Mouse (Mus musculus) heart, postnatal 0 days (tissue): ENCODE results near the gene Nabp2.

Source experiments
- CTCF ChIP-seq: IDR thresholded peaks from 2 replicates; pipeline ENCODE4 v1.5.1; 2016; ENCODE audit warnings: antibody characterized with exemption, control low read depth, low read depth
- EP300 ChIP-seq: IDR thresholded peaks from 2 replicates; pipeline ENCODE4 v1.6.1; 2016; ENCODE audit warnings: antibody characterized with exemption, low read depth

GRCm38 (mm10) chr10:128369218-128369543 lies 42.1 kb downstream of the Nabp2 start:
- TF ChIP-seq CTCF (no peak), EP300 (no peak)
